Mouse (Mus musculus) lung, adult 2 months (tissue): ENCODE measurements at regions not wholly inside any gene's neighbourhood (a gene's known extent, or its start where the extent isn't known, plus 50 kb on each side); places are given as distances from the start of the nearest gene placed in this dataset.

Experiments used
- DNase-seq: peaks from one replicate; pipeline ENCODE4 v3.0.0; 2022
- H3K4me1 ChIP-seq: fragments of 200-500 bp; 2 replicates; pipeline ENCODE4 v1.6.1; 2011; ENCODE audit warnings: low read length; ENCODE audit not compliant: control insufficient read depth, insufficient read depth
- H3K4me3 ChIP-seq: fragments of 200-500 bp; replicated peaks from 2 replicates; pipeline ENCODE3; 2011; ENCODE audit warnings: low read depth, mild to moderate bottlenecking, control low read depth, low read length; ENCODE audit errors: extremely low read depth
- CTCF ChIP-seq: fragments of 200-500 bp; IDR thresholded peaks from 2 replicates; pipeline ENCODE4 v1.5.1; 2011; ENCODE audit warnings: mild to moderate bottlenecking, low read length, control low read depth; ENCODE audit not compliant: insufficient read depth
- POLR2A ChIP-seq: fragments of 200-500 bp; IDR thresholded peaks from 2 replicates; pipeline ENCODE4 v1.6.1; 2011; ENCODE audit warnings: low read depth, mild to moderate bottlenecking, control low read depth, low read length, borderline replicate concordance; ENCODE audit errors: extremely low read depth
- WGBS: fragments of 180-500 bp; shearing (Covaris S2); methylation state at CpG from one replicate; pipeline ENCODE4 v1.1.7; 2018; 5-methylcytosine and 5-hydroxymethylcytosine counted together

DNA sequence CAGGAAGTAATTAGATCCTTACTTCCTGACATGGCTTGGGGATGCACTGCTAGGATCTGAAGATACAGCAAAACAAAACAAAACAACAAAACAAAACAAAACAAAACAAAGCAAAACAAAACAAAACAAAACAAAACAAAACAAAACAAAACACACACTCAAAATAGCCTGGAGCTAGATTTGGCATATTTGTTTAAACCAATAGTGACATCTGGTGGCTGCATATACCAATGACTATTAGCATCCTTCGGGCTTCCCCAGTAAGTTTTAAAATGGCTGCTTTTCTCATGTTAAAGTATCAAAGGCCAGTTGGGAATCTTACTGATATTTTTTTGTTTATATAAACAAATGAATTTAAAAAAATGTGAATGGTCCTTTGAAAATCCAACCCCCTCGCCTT is 52.9 kb upstream of the Ica1 start:
- 26% methylated on average over 2 of the region's 2 CpGs for WGBS
- no peak overlapping the region for H3K4me3 ChIP-seq
- DNase-seq = no peak
- TF ChIP-seq POLR2A (no peak), CTCF (peak; percentile 30; the same call in 1 of the 2 replicates)
- H3K4me1 ChIP-seq = no peaks in the 10 kb centered on the region

DNA sequence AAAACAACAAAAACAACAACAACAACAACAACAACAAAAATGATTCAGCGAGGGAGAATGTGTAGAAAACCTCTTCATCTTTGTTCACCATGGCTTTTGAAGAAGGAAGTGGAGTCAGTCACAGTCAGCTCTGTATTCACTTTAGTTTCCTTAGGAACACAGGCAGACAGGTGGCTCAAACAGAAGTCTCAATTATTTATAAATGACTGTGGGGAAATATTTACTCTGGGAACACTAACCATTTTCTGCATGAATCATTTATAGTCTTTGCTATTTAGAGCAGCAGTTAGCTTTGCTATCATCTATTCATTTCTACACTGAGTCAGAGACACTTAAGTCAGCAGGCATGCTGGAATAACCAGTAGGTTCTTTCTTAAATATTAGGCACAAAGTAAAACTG is 54.6 kb upstream of the Ica1 start:
- TF ChIP-seq POLR2A (no peak), CTCF (no peak)
- 57% methylated on average over 1 of the region's 1 CpGs for WGBS
- DNase-seq = no peak
- H3K4me3 ChIP-seq = no peak overlapping the region
- no peaks in the 10 kb centered on the region for H3K4me1 ChIP-seq

DNA sequence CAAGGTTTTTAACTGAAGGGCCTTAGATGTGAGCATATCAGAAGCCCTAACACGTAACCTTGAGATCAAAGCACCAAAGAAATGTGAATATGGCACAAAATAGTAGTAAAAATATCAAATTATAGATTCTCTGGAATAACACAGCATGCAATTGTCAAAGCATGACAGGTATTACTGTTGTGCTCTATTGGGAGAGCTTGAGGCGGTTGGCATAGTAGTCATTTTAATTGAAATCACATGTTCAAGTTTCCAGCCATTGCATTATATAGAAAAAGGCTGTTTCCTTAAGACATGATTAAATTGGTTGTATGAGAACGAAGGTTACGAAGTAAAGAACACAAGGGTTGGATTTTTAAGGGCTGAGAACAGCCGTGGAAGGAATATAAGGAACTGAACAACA is 75.4 kb upstream of the Ica1 start:
- no peak for DNase-seq
- TF ChIP-seq CTCF (no peak), POLR2A (no peak)
- H3K4me1 ChIP-seq = no peaks in the 10 kb centered on the region
- WGBS = 85% methylated on average over 5 of the region's 5 CpGs
- no peak overlapping the region for H3K4me3 ChIP-seq

- H3K4me1 ChIP-seq = no peaks in the 10 kb centered on the region
- no peak for TF ChIP-seq POLR2A
- TF ChIP-seq CTCF = no peak
- H3K4me3 ChIP-seq = no peak overlapping the region
- no peak for DNase-seq
- WGBS = 58% methylated on average over 2 of the region's 2 CpGs
These were observed 82.3 kb upstream of the Ica1 start for GRCm38 (mm10) chr6:8860581-8860980.

DNA sequence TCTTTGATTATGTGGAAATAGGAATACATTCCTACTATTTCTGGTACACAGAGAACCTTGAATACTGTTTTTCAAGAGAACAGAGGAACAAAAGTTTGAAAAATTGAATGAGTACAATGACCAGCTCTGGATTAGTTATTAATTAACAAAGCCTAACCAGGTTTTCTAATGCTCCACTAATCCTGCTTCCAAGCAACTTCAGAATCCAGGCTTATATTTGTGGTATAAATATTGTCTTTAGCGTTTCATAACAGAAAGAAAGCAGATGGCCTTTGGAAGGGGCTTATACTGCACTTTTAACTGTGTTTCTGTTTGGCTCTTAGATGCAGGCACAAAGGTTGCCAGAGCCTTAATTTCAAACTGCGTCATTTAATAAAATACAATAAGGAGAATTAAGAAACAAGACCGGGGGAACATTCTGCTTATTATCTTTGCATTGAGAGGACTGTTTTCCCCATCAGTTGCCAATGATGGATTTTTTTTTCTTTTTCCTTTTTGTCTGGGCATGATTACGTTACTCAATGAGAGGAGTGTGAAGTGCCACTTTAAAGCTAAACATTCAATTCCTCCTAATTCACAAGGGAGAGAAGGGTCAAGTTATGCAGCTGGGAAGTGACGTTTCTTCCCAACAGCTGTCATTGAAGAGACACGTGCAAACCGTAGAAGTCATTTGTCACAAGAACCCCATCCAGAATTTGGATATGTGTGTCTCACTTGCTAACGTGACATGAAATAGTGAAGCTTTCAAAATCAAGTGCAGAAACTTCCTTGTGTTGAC is 84.2 kb upstream of the Nxph1 start:
- H3K4me1 ChIP-seq = no peaks in the 10 kb centered on the region
- DNase-seq = no peak
- no peak overlapping the region for H3K4me3 ChIP-seq
- 34% methylated on average over 8 of the region's 8 CpGs for WGBS
- TF ChIP-seq POLR2A (no peak), CTCF (no peak)

DNA sequence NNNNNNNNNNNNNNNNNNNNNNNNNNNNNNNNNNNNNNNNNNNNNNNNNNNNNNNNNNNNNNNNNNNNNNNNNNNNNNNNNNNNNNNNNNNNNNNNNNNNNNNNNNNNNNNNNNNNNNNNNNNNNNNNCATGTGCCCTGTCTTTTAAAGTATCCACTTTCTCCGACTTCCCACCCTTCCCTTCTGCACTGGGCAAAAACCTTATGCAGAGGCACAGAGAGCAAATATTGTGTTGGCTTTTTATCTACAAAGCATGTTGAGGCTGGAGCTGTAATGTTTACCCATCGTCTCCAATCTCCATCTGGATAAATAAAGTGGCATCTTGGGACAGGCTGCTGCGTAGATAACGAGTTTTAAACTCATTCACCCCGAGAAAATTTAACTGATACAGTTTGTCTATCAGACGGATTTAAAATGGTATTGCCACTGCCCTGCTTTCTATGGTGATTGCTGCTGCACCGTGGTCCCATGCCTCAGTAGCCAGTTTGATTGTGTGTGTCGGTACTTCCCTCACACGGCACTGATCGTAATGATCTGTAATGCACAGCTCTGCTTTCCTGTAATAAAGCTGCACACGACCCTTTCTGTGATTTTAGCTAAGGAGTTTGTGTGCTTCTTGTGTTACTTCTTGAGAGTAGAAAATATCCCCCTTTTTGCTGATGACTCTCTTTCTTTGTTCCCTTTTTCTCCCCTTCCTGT is 70.7 kb upstream of the Nxph1 start:
- 26% methylated on average over 11 of the region's 11 CpGs for WGBS
- TF ChIP-seq CTCF (no peak), POLR2A (no peak)
- Histone ChIP-seq H3K4me3 (no peak overlapping the region), H3K4me1 (no peaks in the 10 kb centered on the region)
- no peak for DNase-seq

GRCm38 (mm10) chr6:8893665-8894064 is 54.6 kb upstream of the Nxph1 start:
- TF ChIP-seq POLR2A (no peak), CTCF (no peak)
- H3K4me1 ChIP-seq = no peaks in the 10 kb centered on the region
- 78% methylated on average over 4 of the region's 4 CpGs for WGBS
- H3K4me3 ChIP-seq = no peak overlapping the region
- no peak for DNase-seq

DNA sequence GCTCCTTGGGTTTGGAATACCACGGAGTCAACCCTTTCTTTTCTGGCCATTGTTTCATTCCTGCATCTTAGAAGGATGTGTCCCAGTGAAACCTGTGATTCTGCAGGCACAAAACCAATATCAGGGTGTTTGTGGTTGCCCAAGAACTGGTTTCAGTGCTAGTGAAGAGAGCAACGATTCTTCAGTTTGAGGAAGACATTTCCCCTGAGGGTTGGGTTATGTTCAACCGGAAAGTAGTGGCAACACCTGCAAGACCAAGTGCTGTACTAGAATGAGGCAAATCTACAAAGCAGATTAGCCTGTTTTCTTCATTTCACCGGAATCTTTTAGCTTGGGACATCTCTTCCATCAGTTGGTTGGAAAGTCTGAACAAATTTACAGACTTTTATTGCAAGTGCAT is 52.1 kb upstream of the Nxph1 start:
- TF ChIP-seq POLR2A = no peak
- no peak for TF ChIP-seq CTCF
- Histone ChIP-seq H3K4me1 (no peaks in the 10 kb centered on the region), H3K4me3 (no peak overlapping the region)
- WGBS = 79% methylated on average over 4 of the region's 4 CpGs
- no peak for DNase-seq

DNA sequence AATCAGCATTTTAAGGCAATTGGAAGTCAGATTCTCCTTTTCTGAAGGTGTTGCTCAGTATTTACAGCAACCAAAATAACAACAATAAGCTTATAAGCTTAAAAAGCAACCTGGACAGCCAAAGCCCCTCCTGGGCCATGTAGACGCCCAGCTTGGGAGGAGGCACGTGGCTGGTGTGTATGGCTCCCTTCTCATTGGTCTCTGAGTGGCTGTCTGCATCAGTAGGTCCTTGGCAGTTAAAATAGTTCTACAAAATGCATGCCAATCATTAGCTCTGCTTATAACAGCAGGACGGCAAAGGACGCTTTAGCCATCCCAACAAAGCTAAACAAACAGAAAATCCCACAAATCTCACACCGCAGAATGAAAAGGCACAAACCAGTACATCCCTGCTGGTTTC is 51.4 kb upstream of the Nxph1 start:
- no peak for TF ChIP-seq CTCF
- TF ChIP-seq POLR2A = no peak
- H3K4me3 ChIP-seq = no peak overlapping the region

DNA sequence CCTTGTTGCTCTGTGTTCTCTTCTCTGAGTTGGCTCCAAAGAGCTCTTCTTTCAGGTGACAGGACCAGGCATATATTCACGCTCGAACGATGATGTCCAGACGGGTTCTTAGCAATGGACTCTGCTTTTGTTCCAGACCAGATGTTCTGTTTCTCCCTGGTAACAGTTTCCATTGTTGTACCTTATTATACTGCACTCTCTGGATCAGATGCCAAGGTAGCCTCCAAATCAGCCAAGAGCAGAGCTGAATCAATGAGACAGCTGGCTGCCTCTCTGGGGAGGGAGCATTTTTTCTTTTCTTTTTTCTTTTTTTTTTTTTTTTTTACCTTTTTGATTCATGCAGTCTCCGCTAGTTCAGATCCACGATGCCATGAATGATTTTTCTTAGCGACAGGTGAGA is 50.9 kb upstream of the Nxph1 start:
- 72% methylated on average over 7 of the region's 7 CpGs for WGBS
- no peak overlapping the region for H3K4me3 ChIP-seq
- H3K4me1 ChIP-seq = no peaks in the 10 kb centered on the region
- TF ChIP-seq CTCF (no peak), POLR2A (no peak)
- no peak for DNase-seq

More for the DNA sequence above, 51.4 kb upstream of the Nxph1 start:
- DNase-seq = no peak
- H3K4me1 ChIP-seq = no peaks in the 10 kb centered on the region
- 68% methylated on average over 5 of the region's 5 CpGs for WGBS
